Mouse (Mus musculus) E14TG2a.4 (cell line): ENCODE results near the gene Xxylt1.

ENCODE experiments used
- CTCF ChIP-seq: conservative IDR thresholded peaks from 2 replicates; pipeline ENCODE4 v1.5.1; 2014; ENCODE audit warnings: low read length
- POU5F1 ChIP-seq: IDR thresholded peaks from 2 replicates; pipeline ENCODE4 v1.6.1; 2014; ENCODE audit warnings: low read length, borderline replicate concordance

DNA sequence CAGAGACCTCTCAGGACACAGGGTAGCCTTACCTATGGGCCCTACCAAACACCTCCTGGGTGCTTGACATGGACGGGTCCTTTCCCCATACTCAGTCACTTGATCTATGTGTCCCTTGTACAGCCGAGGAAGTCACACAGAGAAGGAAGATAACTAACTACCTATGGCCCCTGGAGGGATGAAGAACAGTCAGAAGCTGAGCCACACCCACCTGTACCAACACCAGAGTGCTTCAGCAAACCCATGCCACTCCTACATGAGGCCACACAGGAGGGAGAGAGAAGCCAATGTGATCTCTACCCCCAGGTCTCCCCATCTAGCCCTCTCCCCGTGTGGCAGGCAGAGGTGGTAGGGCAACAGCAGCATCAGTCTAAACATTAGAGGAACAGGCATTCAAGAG lies 18.3 kb downstream of the Xxylt1 start:
- TF ChIP-seq CTCF, result no peak
- TF ChIP-seq POU5F1, result no peak
